Mouse (Mus musculus): ENCODE measurements around the gene Gm20388. TPM values are rescaled to one million over a fixed set of nuclear protein-coding genes. Genes with fewer than 3 reads are reported as not detected.
A peak's percentile ranks its signal among the peaks of the same experiment; 100 is the strongest.
"Not testable (repeated sequence)": the region's sequence is repeated elsewhere in the genome, so short reads cannot be mapped to it uniquely, and the experiment has no call there.

The Gm20388 gene
- polyA plus RNA-seq, 1 experiment from 2014 or later, result not detected

GRCm38 (mm10) chr8:123514781-123515539, 3604.3 kb downstream of the Gm20388 start, which contains the start of gene Dbndd1:
Dbndd1 (minus strand) TSS chr8:123515463.
- peak; percentile 30; the same call in 1 of the 2 replicates for ATAC-seq (ENCODE audit: insufficient number of reproducible peaks, insufficient read depth, low FRiP score, low TSS enrichment)
- peak within 1 kb of the TSS; percentile 92 for H3K4me2 ChIP-seq (replicated peaks)
- no peak within 1 kb of the TSS for H3K27ac ChIP-seq
- peak within 1 kb of the TSS; percentile 67 for H3K4me3 ChIP-seq
- H3K9ac ChIP-seq, result peak within 1 kb of the TSS; percentile 63
- H3K4me1 ChIP-seq, result peaks cover 24% of the 10 kb centered on the region
- H3K27me3 ChIP-seq, result peaks cover 18% of the 10 kb centered on the region
- H3K9me3 ChIP-seq, result no peaks in the 10 kb centered on the region
- 0 out of 2 replicates have a peak, but pooled peaks cover under 1% of the 10 kb centered on the region for H3K36me3 ChIP-seq
- 1% methylated on average over 56 of the region's 63 CpGs for WGBS

GRCm38 (mm10) chr8:123515540-123515897, 3604.9 kb downstream of the Gm20388 start:
- Histone ChIP-seq H3K9me3 (no peaks in the 10 kb centered on the region), H3K27me3 (peaks cover 18% of the 10 kb centered on the region), H3K27ac (no peak overlapping the region), H3K4me1 (peaks cover 24% of the 10 kb centered on the region), H3K4me3 (peak overlapping the region; percentile 67), H3K36me3 (peaks cover 4% of the 10 kb centered on the region; the same call in 1 of the 2 replicates), H3K9ac (peak overlapping the region; percentile 63), H3K4me2 (replicated peaks) (peak overlapping the region; percentile 92)
- ATAC-seq (ENCODE audit: insufficient number of reproducible peaks, insufficient read depth, low FRiP score, low TSS enrichment), result no peak
- WGBS, result under 1% methylated on average over 11 of the region's 11 CpGs

GRCm38 (mm10) chr8:123516596-123516995, 3606.0 kb downstream of the Gm20388 start:
- Histone ChIP-seq H3K4me2 (replicated peaks) (no peak overlapping the region), H3K27me3 (peaks cover 18% of the 10 kb centered on the region), H3K36me3 (peaks cover 6% of the 10 kb centered on the region; the same call in 1 of the 2 replicates), H3K9me3 (no peaks in the 10 kb centered on the region), H3K9ac (no peak overlapping the region), H3K4me3 (no peak overlapping the region), H3K4me1 (peaks cover 24% of the 10 kb centered on the region), H3K27ac (no peak overlapping the region)
- no peak for ATAC-seq (ENCODE audit: insufficient number of reproducible peaks, insufficient read depth, low FRiP score, low TSS enrichment)
- WGBS, result 41% methylated on average over 2 of the region's 2 CpGs

GRCm38 (mm10) chr8:123518172-123518571, 3607.5 kb downstream of the Gm20388 start:
- Histone ChIP-seq H3K27me3 (peaks cover 12% of the 10 kb centered on the region), H3K36me3 (peaks cover 18% of the 10 kb centered on the region), H3K9ac (no peak overlapping the region), H3K4me1 (peaks cover 24% of the 10 kb centered on the region), H3K4me3 (peak overlapping the region; percentile 79), H3K4me2 (replicated peaks) (peak overlapping the region; percentile 93), H3K27ac (no peak overlapping the region), H3K9me3 (no peaks in the 10 kb centered on the region)
- WGBS, result 34% methylated on average over 10 of the region's 10 CpGs
- no peak for ATAC-seq (ENCODE audit: insufficient number of reproducible peaks, insufficient read depth, low FRiP score, low TSS enrichment)

- peak; percentile 84 for ATAC-seq (ENCODE audit: insufficient number of reproducible peaks, insufficient read depth, low FRiP score, low TSS enrichment)
- WGBS, result 0% methylated on average over 20 of the region's 20 CpGs
- H3K9me3 ChIP-seq, result no peaks in the 10 kb centered on the region
- peak within 1 kb of the TSS; percentile 79 for H3K4me3 ChIP-seq
- H3K4me2 ChIP-seq (replicated peaks), result peak within 1 kb of the TSS; percentile 93
- H3K27me3 ChIP-seq, result peaks cover 7% of the 10 kb centered on the region
- H3K9ac ChIP-seq, result peak within 1 kb of the TSS; percentile 85
- H3K36me3 ChIP-seq, result peaks cover 23% of the 10 kb centered on the region
- peaks cover 24% of the 10 kb centered on the region for H3K4me1 ChIP-seq
- no peak within 1 kb of the TSS for H3K27ac ChIP-seq
These were observed 3608.0 kb downstream of the Gm20388 start, which contains the start of gene Gas8 for GRCm38 (mm10) chr8:123518667-123519066. Gas8 (plus strand) TSS chr8:123518834.

- not testable (repeated sequence) for H3K4me2 ChIP-seq (replicated peaks); H3K27me3 ChIP-seq; H3K9me3 ChIP-seq; H3K4me3 ChIP-seq; H3K27ac ChIP-seq; ATAC-seq (ENCODE audit: insufficient number of reproducible peaks, insufficient read depth, low FRiP score, low TSS enrichment); H3K9ac ChIP-seq
- Histone ChIP-seq H3K4me1 (peaks cover 14% of the 10 kb centered on the region; the same call in 1 of the 2 replicates), H3K36me3 (peaks cover 36% of the 10 kb centered on the region)
- 85% methylated on average over 1 of the region's 1 CpGs for WGBS
These were observed 3609.4 kb downstream of the Gm20388 start for GRCm38 (mm10) chr8:123520048-123520447.

- no peaks in the 10 kb centered on the region for H3K27me3 ChIP-seq
These were observed 3617.3 kb downstream of the Gm20388 start for GRCm38 (mm10) chr8:123527720-123528489.

GRCm38 (mm10) chr8:123536242-123536989, 3625.8 kb downstream of the Gm20388 start:
- peaks cover 11% of the 10 kb centered on the region; the same call in 1 of the 2 replicates for H3K27me3 ChIP-seq

More at GRCm38 (mm10) chr8:123527720-123528489, 3617.3 kb downstream of the Gm20388 start:
- H3K36me3 ChIP-seq, result peaks cover 98% of the 10 kb centered on the region
- no peak overlapping the region for H3K4me3 ChIP-seq
- no peak overlapping the region for H3K27ac ChIP-seq
- H3K4me2 ChIP-seq (replicated peaks), result no peak overlapping the region
- no peak overlapping the region for H3K9ac ChIP-seq
- WGBS, result 91% methylated on average over 25 of the region's 25 CpGs
- no peaks in the 10 kb centered on the region for H3K4me1 ChIP-seq
- no peaks in the 10 kb centered on the region for H3K9me3 ChIP-seq
- ATAC-seq (ENCODE audit: insufficient number of reproducible peaks, insufficient read depth, low FRiP score, low TSS enrichment), result no peak

GRCm38 (mm10) chr8:123536990-123537380, 3626.3 kb downstream of the Gm20388 start:
- H3K9me3 ChIP-seq, result no peaks in the 10 kb centered on the region
- peaks cover 35% of the 10 kb centered on the region for H3K36me3 ChIP-seq
- no peak overlapping the region for H3K9ac ChIP-seq
- H3K27me3 ChIP-seq, result peaks cover 11% of the 10 kb centered on the region; the same call in 1 of the 2 replicates
- H3K4me3 ChIP-seq, result no peak overlapping the region
- 32% methylated on average over 10 of the region's 10 CpGs for WGBS
- H3K4me1 ChIP-seq, result no peaks in the 10 kb centered on the region
- H3K27ac ChIP-seq, result no peak overlapping the region
- H3K4me2 ChIP-seq (replicated peaks), result no peak overlapping the region
- ATAC-seq (ENCODE audit: insufficient number of reproducible peaks, insufficient read depth, low FRiP score, low TSS enrichment), result 0 out of 2 replicates have a peak, but pooled peaks have one; percentile 60

More at GRCm38 (mm10) chr8:123536242-123536989, 3625.8 kb downstream of the Gm20388 start:
- H3K27ac ChIP-seq, result no peak overlapping the region
- 82% methylated on average over 9 of the region's 9 CpGs for WGBS
- H3K4me1 ChIP-seq, result no peaks in the 10 kb centered on the region
- H3K4me3 ChIP-seq, result no peak overlapping the region
- H3K4me2 ChIP-seq (replicated peaks), result no peak overlapping the region
- H3K9me3 ChIP-seq, result no peaks in the 10 kb centered on the region
- H3K36me3 ChIP-seq, result peaks cover 40% of the 10 kb centered on the region
- H3K9ac ChIP-seq, result no peak overlapping the region
- ATAC-seq (ENCODE audit: insufficient number of reproducible peaks, insufficient read depth, low FRiP score, low TSS enrichment), result 0 out of 2 replicates have a peak, but pooled peaks have one; percentile 35

- H3K36me3 ChIP-seq, result peaks cover 28% of the 10 kb centered on the region
- not testable (repeated sequence) for ATAC-seq (ENCODE audit: insufficient number of reproducible peaks, insufficient read depth, low FRiP score, low TSS enrichment); H3K4me1 ChIP-seq; H3K9ac ChIP-seq; H3K27ac ChIP-seq; H3K4me3 ChIP-seq; H3K9me3 ChIP-seq; H3K4me2 ChIP-seq (replicated peaks)
- WGBS, result 74% methylated on average over 6 of the region's 14 CpGs
- H3K27me3 ChIP-seq, result peaks cover 11% of the 10 kb centered on the region; the same call in 1 of the 2 replicates
These were observed 3627.0 kb downstream of the Gm20388 start for GRCm38 (mm10) chr8:123537641-123538040.

- not testable (repeated sequence) for H3K9me3 ChIP-seq; H3K9ac ChIP-seq; H3K4me2 ChIP-seq (replicated peaks); H3K4me1 ChIP-seq; H3K27me3 ChIP-seq; H3K27ac ChIP-seq; ATAC-seq (ENCODE audit: insufficient number of reproducible peaks, insufficient read depth, low FRiP score, low TSS enrichment); H3K4me3 ChIP-seq; H3K36me3 ChIP-seq
- no CpG with 5 or more reads among the region's 45 CpGs for WGBS
These were observed 3653.6 kb downstream of the Gm20388 start for GRCm38 (mm10) chr8:123564221-123564620.
